Mouse (Mus musculus) midbrain, embryonic 15.5 days (tissue): Measurements from ENCODE around the gene Svs5. TPM values are rescaled to one million over a fixed set of nuclear protein-coding genes. Genes with fewer than 3 reads are reported as not detected.

Source experiments
- microRNA-seq: library from miRNA; unstranded; fragments of <30 nt; microRNA quantifications from one replicate; pipeline ENCODE4, GENCODE M21; 2016
- polyA plus RNA-seq: library from polyadenylated mRNA; unstranded; fragments of >200 nt; fragmentation: Nextera tagmentation; extraction: Ambion mirVana; gene quantifications from 2 replicates; pipeline ENCODE4 v1.2.1, GENCODE M21; 2015

Gene Svs5
- polyA plus RNA-seq, 1 experiment from 2014 or later = not detected

Small RNA genes within 50 kb of the gene (microRNA-seq; reads per million reads assigned to microRNA genes)
- not detected for gene Mir7678

Other genes starting within 250 kb of the Svs5 start
- gene Kcns1, start 161.6 kb upstream of the Svs5 start, polyA plus RNA-seq = 1.3 and 1.7 TPM in 2 replicates
- not detected in 2 replicates for gene Wfdc5, start 150.0 kb upstream of the Svs5 start, polyA plus RNA-seq
- not detected in 2 replicates for gene Wfdc12, start 142.1 kb upstream of the Svs5 start, polyA plus RNA-seq
- not detected in 2 replicates for gene Wfdc15a, start 132.6 kb upstream of the Svs5 start, polyA plus RNA-seq
- not detected in 2 replicates for gene Wfdc15b, start 111.1 kb upstream of the Svs5 start, polyA plus RNA-seq
- not detected in 2 replicates for gene Svs2, start 94.3 kb upstream of the Svs5 start, polyA plus RNA-seq
- not detected in 2 replicates for gene Svs3b, start 76.1 kb upstream of the Svs5 start, polyA plus RNA-seq
- not detected in 2 replicates for gene Svs4, start 54.3 kb upstream of the Svs5 start, polyA plus RNA-seq
- not detected in 2 replicates for gene Svs3a, start 43.5 kb upstream of the Svs5 start, polyA plus RNA-seq
- gene Svs6, start 16.0 kb upstream of the Svs5 start, polyA plus RNA-seq = not detected in 2 replicates
- not detected in 2 replicates for gene Slpi, start 56.4 kb downstream of the Svs5 start, polyA plus RNA-seq
- 0.05 TPM in 1 of 2 replicates, not detected in the other for gene Rbpjl, start 70.4 kb downstream of the Svs5 start, polyA plus RNA-seq
- 0.65 and 0.89 TPM in 2 replicates for gene Matn4, start 72.4 kb downstream of the Svs5 start, polyA plus RNA-seq
- 6.7 and 7.1 TPM in 2 replicates for gene Sdc4, start 111.1 kb downstream of the Svs5 start, polyA plus RNA-seq
- gene Sys1, start 124.2 kb downstream of the Svs5 start, polyA plus RNA-seq = 87.9 and 90.5 TPM in 2 replicates
- gene Gm20458, start 128.2 kb downstream of the Svs5 start, polyA plus RNA-seq = 2.4 and 3.5 TPM in 2 replicates
- not detected in 2 replicates for gene Trp53tg5, start 141.0 kb downstream of the Svs5 start, polyA plus RNA-seq
- 19.2 and 19.5 TPM in 2 replicates for gene Dbndd2, start 153.4 kb downstream of the Svs5 start, polyA plus RNA-seq
- gene Pigt, start 164.8 kb downstream of the Svs5 start, polyA plus RNA-seq = 97.7 and 101 TPM in 2 replicates
- 2.6 and 3.2 TPM in 2 replicates for gene Wfdc2, start 229.7 kb downstream of the Svs5 start, polyA plus RNA-seq
- not detected in 2 replicates for gene Spint3, start 240.7 kb downstream of the Svs5 start, polyA plus RNA-seq